Mouse (Mus musculus) c-Kit-positive CD71-positive TER-119-negative erythroid progenitor cells, embryonic 14.5 days (primary cell): ENCODE measurements around the gene Lamtor3.
"Not testable (repeated sequence)": the region's sequence is repeated elsewhere in the genome, so short reads cannot be mapped to it uniquely, and the experiment has no call there.

Experiments
- DNase-seq: peaks from one replicate; pipeline ENCODE4 v3.0.0-alpha.2; 2013; ENCODE audit warnings: low read depth

Lamtor3 gene

DNA sequence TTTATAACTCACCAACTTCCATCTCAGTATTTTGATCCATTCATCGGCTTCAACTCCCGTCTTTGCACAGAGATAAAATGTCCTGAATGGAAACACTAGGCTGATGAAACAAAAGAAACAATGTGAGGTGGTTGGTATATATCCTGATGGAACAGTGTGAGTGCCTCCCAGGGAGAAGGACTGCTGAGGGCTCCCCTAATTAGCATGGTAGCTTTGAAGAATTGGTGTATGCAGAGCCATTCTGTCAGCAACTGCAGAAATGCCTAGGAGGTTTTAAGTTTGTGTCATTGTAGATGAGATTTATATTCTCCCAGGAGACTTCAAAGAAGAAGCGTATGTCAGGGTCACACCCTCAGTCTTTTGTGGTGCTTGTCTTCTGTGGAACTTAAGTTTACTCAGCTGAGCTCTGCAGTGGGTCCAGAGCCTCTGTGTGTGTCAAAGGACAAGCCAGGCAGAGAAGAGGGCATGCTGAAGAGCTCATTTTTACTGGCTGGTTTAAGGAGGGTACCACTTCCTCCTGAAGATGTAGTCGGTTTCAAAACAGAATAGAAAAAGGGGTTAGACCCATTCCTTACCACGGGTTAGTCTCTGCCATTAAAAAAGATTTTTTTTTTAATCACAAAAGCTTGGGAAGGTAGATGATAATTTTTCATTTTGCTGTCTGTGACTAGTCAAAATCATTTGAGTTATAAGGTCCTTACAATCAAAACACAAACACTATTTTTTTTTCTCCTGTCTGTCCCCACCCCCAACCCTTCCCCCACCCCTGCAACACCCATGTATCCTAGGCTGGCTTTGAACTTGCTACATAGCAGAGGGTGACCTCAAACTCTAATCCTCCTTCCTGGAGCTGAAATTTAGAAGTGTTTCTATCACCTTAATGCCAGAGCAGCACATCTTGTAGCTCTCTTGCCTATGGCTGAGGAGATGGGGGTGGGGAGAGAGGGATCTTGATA, 17.5 kb downstream of the Lamtor3 start:
- DNase-seq: no peak

DNA sequence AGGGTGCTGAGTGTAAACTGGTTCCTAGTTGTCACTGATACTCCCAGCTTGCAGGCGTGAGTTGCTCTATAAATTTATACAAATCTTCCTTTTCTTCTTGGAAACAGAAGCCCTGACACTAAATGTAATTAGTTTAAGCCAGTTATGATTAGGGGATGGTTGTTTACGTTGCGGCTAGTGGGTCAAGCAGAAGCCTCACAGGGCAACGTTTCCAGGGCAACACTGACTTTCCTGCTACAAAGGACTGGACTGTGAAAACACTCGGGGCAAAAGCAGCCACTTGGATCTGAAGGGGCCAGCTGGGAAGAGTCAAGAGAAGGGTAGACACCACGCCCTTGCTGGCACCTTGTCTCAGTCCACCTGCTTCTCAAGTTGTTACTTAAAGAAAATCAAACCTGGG, 18.2 kb downstream of the Lamtor3 start:
- no peak for DNase-seq

DNA sequence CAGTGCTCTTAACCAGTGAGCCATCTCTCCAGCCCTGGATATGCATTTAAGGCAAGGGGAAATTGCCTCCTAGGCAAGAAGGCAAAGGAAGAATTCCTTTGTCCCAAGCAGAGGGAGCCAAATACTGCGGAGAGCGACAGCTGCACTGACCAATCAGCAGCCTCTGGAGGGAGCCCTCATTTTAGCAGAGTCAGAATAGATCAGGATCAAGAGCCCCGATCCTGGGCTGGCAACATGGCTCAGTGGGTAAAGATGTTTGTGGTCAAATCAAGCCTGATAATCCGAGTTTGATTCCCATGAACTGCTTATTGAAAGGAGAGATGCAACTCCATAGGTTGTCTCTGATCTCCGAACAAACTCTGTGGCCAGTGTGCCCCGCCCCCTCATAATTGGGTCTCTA, 20.3 kb downstream of the Lamtor3 start:
- no peak for DNase-seq

DNA sequence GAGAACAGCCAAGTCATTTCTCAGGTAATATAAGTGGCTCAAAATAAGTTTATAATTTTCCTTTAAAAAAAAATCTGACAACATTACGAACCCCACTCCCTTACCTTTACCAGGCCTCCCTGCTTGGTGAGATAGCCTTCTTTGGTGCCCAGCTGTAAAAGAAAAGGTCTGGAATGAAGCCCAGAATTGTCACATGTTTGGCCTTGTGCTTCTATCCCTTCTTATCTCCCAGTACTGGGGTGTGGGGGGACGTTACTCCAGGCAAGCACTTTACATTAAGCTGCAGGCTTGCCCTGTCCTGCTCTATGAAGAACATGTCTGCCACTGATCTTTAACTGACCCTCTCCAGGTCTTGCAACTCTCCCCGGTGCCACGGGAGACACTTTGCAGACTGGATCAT, 22.5 kb downstream of the Lamtor3 start:
- peak; percentile 76 for DNase-seq

DNA sequence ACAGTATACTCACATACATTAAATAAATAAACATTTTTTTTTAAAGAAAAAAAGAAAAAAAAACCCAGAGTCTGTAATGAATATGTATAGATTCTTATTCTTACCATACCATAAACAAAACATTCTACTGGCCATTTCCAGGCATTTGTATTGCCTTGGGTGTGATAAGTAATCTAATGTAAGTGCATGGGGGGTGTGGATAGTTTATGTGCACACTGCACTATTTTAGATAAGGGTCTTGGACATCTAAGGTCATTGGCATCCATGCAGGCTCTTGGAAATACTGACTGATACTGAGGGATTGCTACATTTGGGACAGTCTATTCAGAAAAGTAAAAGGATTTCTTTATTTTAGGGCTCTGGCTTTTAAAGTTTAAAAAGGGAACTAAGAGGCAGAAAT, 23.2 kb downstream of the Lamtor3 start:
- DNase-seq: no peak

DNA sequence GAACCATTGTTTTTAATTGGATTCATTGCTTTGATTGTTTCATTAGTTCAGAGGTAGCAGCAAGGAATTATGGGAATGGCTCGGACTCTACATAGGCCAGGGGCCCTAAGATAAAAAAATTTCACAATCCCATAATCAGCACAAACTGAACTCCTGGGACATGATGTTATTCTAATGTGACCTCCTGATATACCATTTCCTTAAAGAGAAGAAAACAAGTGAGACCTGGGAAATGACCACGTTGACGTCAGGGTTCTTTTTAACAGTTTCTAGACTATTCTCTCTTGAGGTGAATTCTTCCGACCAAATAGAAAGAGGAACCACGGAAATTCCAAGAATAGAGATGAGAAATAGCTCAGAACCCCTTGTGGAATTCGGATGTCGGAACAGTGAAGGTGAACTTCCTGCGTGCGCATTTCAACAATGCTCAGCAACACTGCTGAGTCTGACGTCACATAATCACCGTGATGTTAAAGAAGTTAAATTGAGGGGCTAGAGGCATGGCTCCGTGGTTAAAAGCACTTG, 23.9 kb downstream of the Lamtor3 start:
- no peak for DNase-seq

DNA sequence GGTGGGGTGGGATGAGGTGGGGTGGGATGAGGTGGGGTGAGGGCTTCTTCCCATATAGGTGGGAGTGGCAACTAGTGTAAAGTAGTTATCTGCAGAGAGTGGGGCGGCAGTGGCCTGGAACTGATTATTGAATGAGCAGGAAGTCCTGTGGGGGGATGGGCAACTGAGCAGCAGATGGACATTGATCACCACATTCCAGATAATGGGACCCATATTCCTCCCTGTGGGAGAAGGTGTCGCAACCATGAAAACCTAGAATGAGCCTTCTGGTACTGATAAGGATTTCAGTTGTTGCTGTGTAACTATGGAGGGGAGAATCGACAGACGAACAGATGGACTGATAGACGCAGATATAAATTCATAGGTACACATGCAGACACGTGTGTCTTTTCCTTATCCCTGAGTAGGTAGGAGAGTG, 25.4 kb downstream of the Lamtor3 start:
- DNase-seq: no peak

DNA sequence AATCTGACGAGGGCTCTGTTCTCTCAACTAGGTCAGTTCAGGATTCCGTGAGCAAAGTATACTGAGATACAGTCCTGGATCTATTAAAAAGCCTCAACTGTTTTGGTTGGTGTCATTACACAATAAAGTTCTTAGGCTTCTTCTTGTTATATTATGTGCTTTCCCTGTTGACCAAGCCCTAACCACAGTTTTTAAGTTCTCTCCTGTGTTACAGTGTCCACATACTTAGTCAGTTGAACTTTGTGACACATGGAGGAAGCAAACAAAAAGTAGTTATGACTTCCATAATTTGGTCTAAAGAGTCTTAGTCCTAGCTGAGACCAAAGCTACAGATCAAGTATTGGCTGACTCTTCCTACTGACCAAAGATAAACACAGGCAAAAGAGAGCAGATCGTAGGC, 28.5 kb downstream of the Lamtor3 start:
- no peak for DNase-seq

DNA sequence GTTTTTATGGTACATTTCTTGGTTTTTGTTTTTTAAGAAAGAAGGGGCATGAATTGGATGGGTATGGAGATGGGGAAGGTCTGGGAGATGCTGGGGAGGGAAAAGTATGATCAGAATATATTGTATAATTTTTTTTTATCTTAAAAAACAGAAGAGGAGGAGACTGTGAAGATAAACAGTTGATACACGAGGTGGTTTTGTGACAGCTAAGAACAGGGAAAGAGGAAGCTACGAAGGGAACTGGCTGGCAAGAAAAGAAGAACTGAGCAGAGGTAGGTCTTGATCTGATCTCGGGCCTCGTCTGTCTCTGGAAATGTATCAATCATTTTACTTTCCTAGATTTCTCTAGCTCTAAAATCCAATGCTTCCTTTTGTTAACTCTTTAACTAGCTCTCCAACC, 29.2 kb downstream of the Lamtor3 start:
- DNase-seq: no peak

DNA sequence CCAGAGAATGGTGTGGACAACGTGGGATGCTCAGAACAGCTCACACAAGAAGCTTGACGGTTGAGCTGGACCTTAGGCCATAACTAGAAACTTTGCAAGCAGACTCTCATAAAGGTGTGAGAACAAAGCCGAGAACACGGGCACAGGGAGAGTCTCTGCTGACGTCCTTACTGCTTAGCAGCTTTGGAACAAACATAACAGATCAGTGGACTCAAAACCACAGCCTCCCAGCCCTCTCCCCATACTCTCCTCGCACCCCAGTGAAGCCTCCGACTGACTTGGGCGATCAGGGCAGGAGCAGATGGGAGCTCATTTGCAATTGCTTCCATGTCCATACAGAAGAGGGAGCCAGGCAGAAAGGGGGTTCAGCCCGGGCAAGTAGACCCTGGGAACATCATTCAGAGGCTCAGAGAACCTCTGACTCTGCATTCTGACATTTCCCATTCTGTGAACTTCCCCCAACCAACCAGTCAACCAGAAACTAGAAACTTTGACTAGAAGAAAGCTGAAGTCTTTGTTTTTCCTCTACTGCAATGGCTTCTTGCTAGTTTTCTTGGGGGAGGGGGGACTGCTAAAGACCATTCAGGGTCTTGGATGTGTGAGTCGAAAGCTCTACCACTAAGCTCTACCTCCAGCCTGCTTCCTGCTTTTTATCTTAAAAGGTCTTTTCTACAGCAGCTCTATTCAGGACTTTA, 32.0 kb downstream of the Lamtor3 start:
- DNase-seq: no peak

DNA sequence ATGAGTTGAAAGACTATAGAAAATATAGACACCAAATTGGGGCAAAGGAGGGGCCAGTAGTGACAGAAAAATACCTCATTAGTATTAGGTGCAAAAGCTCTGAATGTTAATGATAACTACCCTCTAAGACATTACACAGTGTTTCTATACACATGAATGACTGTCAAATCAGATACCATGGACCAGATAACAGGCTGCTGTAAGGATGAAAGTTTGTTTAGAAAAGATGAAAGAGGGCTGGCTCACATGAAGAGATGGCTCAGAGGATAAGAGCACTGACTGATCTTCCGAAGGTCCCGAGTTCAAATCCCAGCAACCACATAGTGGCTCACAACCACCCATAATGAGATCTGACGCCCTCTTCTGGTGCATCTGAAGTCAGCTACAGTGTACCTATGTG, 33.0 kb downstream of the Lamtor3 start:
- DNase-seq: not testable (repeated sequence)

DNA sequence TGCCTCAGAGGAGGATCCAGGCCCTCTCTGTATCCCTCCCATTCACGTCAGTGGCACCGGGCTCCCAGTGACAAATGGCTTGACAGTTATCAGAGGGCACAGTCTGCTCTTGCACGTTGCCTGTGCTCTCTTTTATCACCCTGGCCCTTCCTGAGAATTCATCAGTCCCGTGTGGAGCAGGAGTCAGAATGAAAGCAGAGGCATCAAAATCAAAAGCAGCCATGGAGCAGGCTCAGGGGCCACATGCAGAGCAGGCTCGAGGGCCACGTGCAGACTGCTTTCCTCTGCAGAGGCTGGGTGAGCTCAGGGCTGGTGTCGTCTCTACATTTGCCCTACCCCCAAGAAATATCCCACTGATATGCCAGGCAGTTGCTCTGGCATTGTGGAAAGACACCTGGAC, 33.5 kb downstream of the Lamtor3 start:
- no peak for DNase-seq

DNA sequence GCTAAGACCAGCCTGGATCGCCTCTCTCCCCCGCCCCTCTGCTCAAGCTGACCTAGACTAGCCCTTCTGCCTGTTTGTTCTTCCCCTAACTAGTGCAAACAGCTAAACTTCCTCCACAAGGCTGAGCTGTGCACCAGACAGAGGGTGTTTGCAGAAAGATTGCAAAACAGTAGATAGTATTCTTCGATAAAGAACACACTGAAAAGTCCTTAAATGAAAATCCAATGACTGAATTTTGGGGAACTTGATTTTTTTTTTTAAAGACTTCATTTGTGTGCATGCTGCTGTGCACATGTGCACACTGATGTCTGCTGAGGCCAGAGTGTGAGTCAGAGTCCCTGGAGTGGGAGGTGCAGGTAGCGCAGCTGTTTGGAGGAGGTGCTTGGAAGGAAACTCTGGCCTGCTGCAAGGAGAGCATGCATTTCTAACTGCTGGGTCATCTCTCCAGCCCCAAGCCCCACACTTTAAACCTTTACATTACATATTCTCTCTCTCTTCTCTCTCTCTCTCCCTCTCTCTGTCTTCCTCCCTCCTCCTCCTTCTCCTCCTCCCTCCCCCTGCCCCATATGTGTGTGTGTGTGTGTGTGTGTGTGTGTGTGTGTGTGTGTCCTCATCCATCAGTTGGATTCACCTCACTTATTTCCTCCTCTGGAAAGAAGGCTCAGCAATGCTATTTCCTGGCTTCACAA, 34.1 kb downstream of the Lamtor3 start:
- DNase-seq: no peak

DNA sequence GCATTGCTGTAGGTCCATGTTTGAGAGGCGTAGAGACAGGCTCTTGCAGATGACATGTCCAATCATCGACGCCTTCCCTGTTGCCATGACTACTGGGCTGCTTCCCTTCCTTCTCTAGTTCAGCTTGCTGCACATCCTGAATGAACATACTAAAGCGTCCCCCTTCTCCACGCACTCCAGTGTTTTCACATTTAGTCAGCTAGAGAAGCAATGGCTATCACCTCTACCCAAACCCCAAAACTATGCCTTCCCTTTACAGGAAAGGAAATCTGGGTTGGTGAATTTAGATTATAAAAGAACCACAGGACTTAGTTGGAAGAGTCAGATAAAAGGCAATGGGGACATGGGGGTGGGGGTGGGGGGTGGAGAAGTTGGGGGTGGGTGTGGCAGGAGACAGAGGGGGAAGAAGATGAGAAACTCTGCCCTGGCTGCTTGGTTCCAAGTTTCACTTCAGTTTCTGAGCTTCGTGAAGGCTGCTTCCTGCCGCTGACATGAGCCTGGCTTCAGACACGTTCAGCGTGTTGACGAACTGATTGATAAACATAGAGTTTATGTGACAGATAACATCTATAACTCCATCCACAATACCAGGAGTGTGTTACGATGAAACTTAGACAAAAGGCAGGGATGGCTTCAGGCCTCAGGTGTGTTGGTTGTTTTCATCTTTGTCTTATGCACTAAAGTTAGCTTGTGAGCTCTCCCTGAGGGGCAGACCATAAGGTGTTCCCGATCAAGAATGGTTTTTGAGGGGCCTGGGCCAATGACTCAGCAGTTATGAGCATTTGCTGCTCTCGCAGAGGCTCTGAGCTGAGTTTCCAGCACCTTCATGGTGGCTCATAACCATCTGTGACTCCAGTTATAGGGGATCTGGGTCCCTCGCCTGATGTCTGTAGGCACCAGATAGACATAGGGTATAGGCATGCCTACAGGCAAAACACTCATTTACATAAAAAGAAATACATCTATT, 34.9 kb downstream of the Lamtor3 start:
- DNase-seq: no peak

DNA sequence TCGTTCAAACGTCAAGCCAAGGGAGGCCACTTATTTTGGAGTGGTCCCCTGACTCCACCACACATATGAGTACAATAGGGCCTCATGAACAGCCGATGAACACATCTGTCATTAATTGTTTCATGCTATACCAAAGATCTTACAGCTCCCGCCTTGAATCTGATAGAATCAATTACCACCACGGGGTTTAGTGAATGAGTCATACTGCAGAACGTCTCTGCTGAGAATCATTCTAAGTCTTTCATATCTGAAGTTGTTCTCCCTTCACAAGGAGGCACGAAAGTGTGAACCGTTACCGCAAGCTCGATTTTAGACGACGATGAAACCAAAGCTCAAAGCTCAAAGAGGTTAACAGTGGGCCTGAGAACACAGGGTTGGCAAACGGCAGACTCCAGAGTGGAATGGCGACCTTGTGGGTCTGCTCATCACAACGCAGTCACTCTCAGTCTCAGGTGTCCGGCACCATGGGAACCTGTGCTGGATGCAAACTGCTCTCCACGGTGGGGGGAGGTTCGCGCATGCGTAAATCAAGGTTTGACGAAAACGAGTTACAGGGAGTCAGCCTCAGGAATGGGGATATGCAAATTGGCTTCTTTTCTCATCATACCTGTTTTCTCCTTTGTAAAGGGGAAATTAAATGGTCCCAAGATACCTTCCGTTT, 36.1 kb downstream of the Lamtor3 start:
- no peak for DNase-seq

DNA sequence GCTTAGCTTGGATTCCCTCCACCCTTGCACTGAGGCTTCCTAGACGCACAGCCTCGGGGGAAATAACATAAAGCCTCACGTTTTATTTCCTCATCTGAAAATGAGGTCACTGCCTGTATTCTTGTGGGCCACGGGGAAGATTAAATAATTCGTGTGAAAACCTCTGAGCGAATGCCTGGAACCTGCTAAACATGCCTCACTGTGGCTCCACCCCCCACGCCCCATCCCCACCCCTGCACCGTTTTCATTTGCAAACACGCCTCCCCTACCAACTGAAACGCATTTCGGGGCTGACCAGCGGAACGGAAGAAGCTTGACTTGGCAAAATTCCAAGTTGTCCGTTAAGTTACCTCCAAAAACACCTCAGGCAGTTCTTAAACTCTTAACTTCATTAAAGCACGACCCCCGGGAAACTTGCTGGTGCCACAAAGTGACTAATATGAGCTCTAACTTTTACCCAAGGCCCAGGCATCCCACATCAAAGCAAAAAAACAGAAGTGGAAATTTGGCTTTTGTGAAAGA, 37.3 kb downstream of the Lamtor3 start:
- DNase-seq: no peak

DNA sequence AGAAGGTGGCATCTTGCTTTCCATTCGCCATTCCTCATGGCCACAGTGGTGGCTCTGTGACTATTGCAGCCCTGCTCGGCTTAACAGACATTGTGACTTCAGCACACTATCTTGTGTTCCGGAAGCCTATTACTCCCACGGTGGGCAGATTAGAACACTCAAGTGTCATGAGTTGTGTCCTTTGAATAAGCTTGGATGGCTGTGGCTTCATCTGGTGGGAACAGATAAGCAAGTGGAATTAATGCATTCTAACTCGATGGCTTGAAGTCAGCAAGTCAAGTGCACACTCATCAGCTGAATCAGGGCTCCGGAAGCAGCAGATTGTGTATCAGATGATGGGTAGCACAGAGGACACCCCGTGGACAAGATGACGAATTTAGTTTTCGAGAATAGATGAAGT, 39.6 kb downstream of the Lamtor3 start:
- peak; percentile 85 for DNase-seq

DNA sequence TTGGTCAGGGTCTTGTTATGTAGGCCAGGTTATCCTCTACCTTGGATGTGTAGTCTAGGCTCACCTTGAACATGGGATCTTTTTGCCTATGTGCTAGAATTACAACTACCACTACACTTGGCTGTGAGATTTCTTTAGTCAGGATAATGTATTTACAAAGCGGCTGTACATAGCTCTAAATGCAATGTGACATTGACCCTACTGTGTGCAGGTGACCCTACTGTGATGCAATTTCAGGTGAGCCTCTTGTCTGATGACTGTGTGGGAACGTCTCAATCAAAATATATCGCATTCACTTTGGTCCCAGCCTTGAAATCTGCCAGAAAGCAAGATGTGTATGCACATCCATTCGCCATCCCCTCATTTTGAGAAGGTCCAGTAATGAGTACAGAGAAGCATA, 40.0 kb downstream of the Lamtor3 start:
- no peak for DNase-seq

DNA sequence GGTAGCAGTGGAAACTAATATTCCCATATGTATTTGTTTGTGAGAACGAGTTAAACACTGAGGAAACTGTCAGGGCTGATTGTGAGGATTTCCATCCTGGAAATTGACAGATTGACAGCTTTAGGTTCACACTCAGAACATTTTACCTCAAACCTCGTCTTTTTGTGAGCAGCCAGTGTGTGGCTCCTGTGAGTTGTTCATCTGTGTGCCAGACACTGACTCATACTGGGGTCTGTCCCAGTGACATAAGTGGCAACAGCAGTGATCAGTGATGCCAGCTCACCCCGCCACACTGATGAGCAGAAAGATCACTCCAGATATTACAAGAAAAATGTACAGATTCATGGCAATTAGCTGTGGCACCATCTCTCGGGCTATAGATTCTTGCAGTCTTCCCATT, 41.1 kb downstream of the Lamtor3 start:
- no peak for DNase-seq

DNA sequence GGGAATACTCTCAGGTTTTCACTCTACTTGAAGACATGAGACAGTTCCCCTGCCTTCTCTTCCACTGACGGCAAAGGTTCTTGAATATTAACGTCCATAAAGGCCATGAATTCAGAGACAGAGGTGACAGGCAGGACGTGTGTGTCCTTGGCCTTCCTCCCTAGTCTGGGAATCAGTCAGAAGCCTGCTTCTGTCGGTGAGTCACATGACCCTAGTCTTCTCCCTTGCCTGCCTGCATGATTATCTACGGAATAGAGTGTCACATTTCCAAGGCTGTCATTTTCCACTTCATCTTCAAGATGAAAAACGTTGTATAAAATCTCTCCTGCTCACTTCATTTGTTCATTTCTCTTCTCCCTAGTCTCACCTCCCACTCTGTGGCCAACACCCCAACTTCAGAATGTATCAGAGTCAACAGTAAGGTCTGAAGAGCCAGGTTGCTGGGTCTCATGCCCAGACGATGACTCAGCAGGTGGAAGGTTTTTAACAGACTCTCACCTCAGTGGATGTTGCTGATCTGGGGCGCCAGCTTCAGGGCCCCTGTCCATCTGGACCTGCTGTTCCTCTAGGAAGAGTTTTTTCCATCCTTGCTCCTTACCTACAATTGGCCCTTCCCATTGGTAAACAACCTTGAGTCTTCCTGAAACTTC, 43.6 kb downstream of the Lamtor3 start:
- no peak for DNase-seq
